Mouse (Mus musculus) gastrocnemius, postnatal 4 days (tissue): ENCODE results near the gene Cfdp1. TPM values are rescaled to one million over a fixed set of nuclear protein-coding genes. Genes with fewer than 3 reads are reported as not detected.

Experiments used
- DNase-seq, 2 experiments: peaks; one replicate each; pipeline ENCODE4 v3.0.0; 2021 to 2022; ENCODE audit warnings: low spot score in 2 of 2, mixed read lengths in 2 of 2
- total RNA-seq, 2 experiments: library from RNA; stranded (reverse); gene quantifications; 2 replicates each; pipeline ENCODE4 v1.2.3; 2021

Gene Cfdp1
- total RNA-seq, 2 experiments from 2014 or later: 59.8 to 67.7 TPM

GRCm38 (mm10) chr8:111742261-111743037 is 111.6 kb downstream of the Cfdp1 start:
- no peak for DNase-seq

- no peak for DNase-seq
Measured at GRCm38 (mm10) chr8:111741556-111741955, 112.5 kb downstream of the Cfdp1 start.

GRCm38 (mm10) chr8:111740994-111741393 is 113.1 kb downstream of the Cfdp1 start:
- no peak for DNase-seq

- DNase-seq: no peak
Measured at GRCm38 (mm10) chr8:111740301-111740711, 113.8 kb downstream of the Cfdp1 start.

GRCm38 (mm10) chr8:111739604-111740003 is 114.5 kb downstream of the Cfdp1 start:
- DNase-seq: no peak

GRCm38 (mm10) chr8:111738867-111739266 is 115.2 kb downstream of the Cfdp1 start:
- no peak for DNase-seq

GRCm38 (mm10) chr8:111736321-111736720 is 117.8 kb downstream of the Cfdp1 start:
- DNase-seq: peak in 1 of 2 experiments; percentile 10

GRCm38 (mm10) chr8:111735791-111736190 is 118.3 kb downstream of the Cfdp1 start:
- DNase-seq: peak in 1 of 2 experiments; percentile 7

GRCm38 (mm10) chr8:111735335-111735761 is 118.7 kb downstream of the Cfdp1 start:
- DNase-seq: peak in 1 of 2 experiments; percentile 6

GRCm38 (mm10) chr8:111734244-111734960 is 119.7 kb downstream of the Cfdp1 start:
- DNase-seq: peak in 1 of 2 experiments; percentile 8

- DNase-seq: peak in 1 of 2 experiments; percentile 9
Measured at GRCm38 (mm10) chr8:111733581-111734243, 120.4 kb downstream of the Cfdp1 start.

- DNase-seq: no peak
Measured at GRCm38 (mm10) chr8:111732406-111733085, 121.5 kb downstream of the Cfdp1 start.

GRCm38 (mm10) chr8:111732004-111732403 is 122.1 kb downstream of the Cfdp1 start:
- DNase-seq: peak; percentile 95 to 98

GRCm38 (mm10) chr8:111731231-111731977 is 122.7 kb downstream of the Cfdp1 start:
- DNase-seq: no peak

GRCm38 (mm10) chr8:111729233-111730170 is 124.6 kb downstream of the Cfdp1 start:
- DNase-seq: no peak

GRCm38 (mm10) chr8:111728481-111728880 is 125.6 kb downstream of the Cfdp1 start:
- no peak for DNase-seq

- no peak for DNase-seq
Measured at GRCm38 (mm10) chr8:111727553-111727952, 126.5 kb downstream of the Cfdp1 start.

- DNase-seq: peak in 1 of 2 experiments; percentile 70
Measured at GRCm38 (mm10) chr8:111726102-111726900, 127.8 kb downstream of the Cfdp1 start.
